Mouse (Mus musculus): ENCODE measurements at regions not wholly inside any gene's neighbourhood (a gene's known extent, or its start where the extent isn't known, plus 50 kb on each side); places are given as distances from the start of the nearest gene placed in this dataset.

- DNase-seq: no peak
Measured at GRCm38 (mm10) chr8:102845362-102845761, 59.9 kb upstream of the Cdh11 start.

GRCm38 (mm10) chr8:102860021-102860420, 74.6 kb upstream of the Cdh11 start:
- no peak for DNase-seq

GRCm38 (mm10) chr8:102899525-102899924, 114.1 kb upstream of the Cdh11 start:
- DNase-seq: no peak

- DNase-seq: no peak
Measured at GRCm38 (mm10) chr8:102900662-102901061, 115.2 kb upstream of the Cdh11 start.

- DNase-seq: no peak
Measured at GRCm38 (mm10) chr8:102907444-102907843, 122.0 kb upstream of the Cdh11 start.

GRCm38 (mm10) chr8:102931342-102931835, 145.9 kb upstream of the Cdh11 start:
- DNase-seq: no peak

- DNase-seq: no peak
Measured at GRCm38 (mm10) chr8:102938771-102939170, 153.3 kb upstream of the Cdh11 start.

- no peak for DNase-seq
Measured at GRCm38 (mm10) chr8:102945546-102945945, 160.1 kb upstream of the Cdh11 start.

GRCm38 (mm10) chr8:102978161-102978581, 192.7 kb upstream of the Cdh11 start:
- DNase-seq: no peak

- DNase-seq: no peak
Measured at GRCm38 (mm10) chr8:102983220-102983909, 197.9 kb upstream of the Cdh11 start.

- DNase-seq: no peak
Measured at GRCm38 (mm10) chr8:102983910-102984225, 198.4 kb upstream of the Cdh11 start.

GRCm38 (mm10) chr8:103007284-103007984, 222.0 kb upstream of the Cdh11 start:
- no peak for DNase-seq

GRCm38 (mm10) chr8:103019121-103019520, 233.7 kb upstream of the Cdh11 start:
- DNase-seq: no peak

GRCm38 (mm10) chr8:103023237-103023636, 237.8 kb upstream of the Cdh11 start:
- DNase-seq: no peak

- no peak for DNase-seq
Measured at GRCm38 (mm10) chr8:103031708-103032107, 246.3 kb upstream of the Cdh11 start.

- no peak for DNase-seq
Measured at GRCm38 (mm10) chr8:103033956-103034355, 248.5 kb upstream of the Cdh11 start.

GRCm38 (mm10) chr8:103072079-103072635, 286.7 kb upstream of the Cdh11 start:
- DNase-seq: no peak

GRCm38 (mm10) chr8:103072646-103073045, 287.2 kb upstream of the Cdh11 start:
- DNase-seq: no peak

- DNase-seq: no peak
Measured at GRCm38 (mm10) chr8:103078559-103078958, 293.1 kb upstream of the Cdh11 start.

GRCm38 (mm10) chr8:103086956-103087482, 301.6 kb upstream of the Cdh11 start:
- no peak for DNase-seq

GRCm38 (mm10) chr8:103096496-103097092, 311.2 kb upstream of the Cdh11 start:
- no peak for DNase-seq

GRCm38 (mm10) chr8:103125581-103125980, 340.1 kb upstream of the Cdh11 start:
- no peak for DNase-seq

GRCm38 (mm10) chr8:103138136-103138535, 352.7 kb upstream of the Cdh11 start:
- DNase-seq: no peak
